11 mouse cellular contexts compared by ENCODE assay signal in genomic region chr4:129823216-129823810, GRCm38 (mm10). TPM values are rescaled to one million over a fixed set of nuclear protein-coding genes. Genes with fewer than 3 reads are reported as not detected.
DNase-seq lines count a peak whose midpoint lies in the region; ATAC-seq and TF ChIP-seq lines count a peak whose summit lies in the region.
"Had no signal": no experiment of that assay in that cellular context is flagged by ENCODE, and none has a peak within 500 bp of the region (broad histone marks: within the 10 kb centered on the region; RNA-seq: fewer than 3 reads in every experiment).

No protein-coding gene starts in this region.

- no peaks in the 10 kb centered on the region for H3K9me3 ChIP-seq in embryonic facial prominence, embryonic 13.5 days
- H3K9me3 ChIP-seq in embryonic facial prominence, embryonic 10.5 days, result no peaks in the 10 kb centered on the region
- H3K9me3 ChIP-seq in lung, embryonic 14.5 days (ENCODE audit: low read depth, low read length), result no peaks in the 10 kb centered on the region
- no peaks in the 10 kb centered on the region for H3K9me3 ChIP-seq in intestine, embryonic 16.5 days (ENCODE audit: control insufficient read depth, low read length)
- no peaks in the 10 kb centered on the region for H3K9me3 ChIP-seq in liver, postnatal 0 days (ENCODE audit: low read length)

- no peak for TF ChIP-seq EP300 in liver, postnatal 0 days (IDR thresholded peaks at IDR 0.05; ENCODE audit: low read depth)

- no peaks in the 10 kb centered on the region for H3K27me3 ChIP-seq in embryonic facial prominence, embryonic 13.5 days
- 0 out of 2 replicates have a peak, but pooled peaks cover 5% of the 10 kb centered on the region for H3K27me3 ChIP-seq in embryonic facial prominence, embryonic 10.5 days (replicated peaks; ENCODE audit: low read depth, poor library complexity, severe bottlenecking)
- H3K27me3 ChIP-seq in lung, embryonic 14.5 days (ENCODE audit: insufficient read depth, low read length), result no peaks in the 10 kb centered on the region
- no peaks in the 10 kb centered on the region for H3K27me3 ChIP-seq in intestine, embryonic 16.5 days (replicated peaks; ENCODE audit: control insufficient read depth, insufficient read depth, low read length)
- H3K27me3 ChIP-seq in liver, postnatal 0 days (ENCODE audit: insufficient read depth, low read length), result no peaks in the 10 kb centered on the region

- H3K27ac ChIP-seq in embryonic facial prominence, embryonic 13.5 days, result no peak overlapping the region
- H3K27ac ChIP-seq in embryonic facial prominence, embryonic 10.5 days (replicated peaks), result no peak overlapping the region
- H3K27ac ChIP-seq in lung, embryonic 14.5 days (ENCODE audit: low read depth), result no peak overlapping the region
- H3K27ac ChIP-seq in intestine, embryonic 16.5 days (ENCODE audit: low read length), result peak overlapping the region; percentile 57
- H3K27ac ChIP-seq in liver, postnatal 0 days (ENCODE audit: low read depth), result no peak overlapping the region

- no peaks in the 10 kb centered on the region for H3K36me3 ChIP-seq in embryonic facial prominence, embryonic 13.5 days
- peaks cover 3% of the 10 kb centered on the region; the same call in 1 of the 2 replicates for H3K36me3 ChIP-seq in embryonic facial prominence, embryonic 10.5 days (replicated peaks)
- H3K36me3 ChIP-seq in lung, embryonic 14.5 days (ENCODE audit: insufficient read depth), result no peaks in the 10 kb centered on the region
- H3K36me3 ChIP-seq in intestine, embryonic 16.5 days (ENCODE audit: control insufficient read depth, insufficient read depth, low read length), result no peaks in the 10 kb centered on the region
- peaks cover 5% of the 10 kb centered on the region; the same call in 1 of the 2 replicates for H3K36me3 ChIP-seq in liver, postnatal 0 days (replicated peaks; ENCODE audit: insufficient read depth, low read length)

- DNase-seq in embryonic facial prominence, embryonic 10.5 days (ENCODE audit: low spot score), result no peak
- no peak for DNase-seq in lung, embryonic 14.5 days
- no peak for DNase-seq in lung, postnatal 4 days
- DNase-seq in liver, postnatal 0 days, result no peak
- DNase-seq in right cerebral cortex, adult 18-20 months, result no peak
- DNase-seq: cerebellum, postnatal 14 days; heart, postnatal 36 days; kidney, postnatal 14 days had no signal

- no peak for TF ChIP-seq CTCF in lung, embryonic 14.5 days (IDR thresholded peaks at IDR 0.05; ENCODE audit: low read depth)
- no peak for TF ChIP-seq CTCF in liver, postnatal 0 days (IDR thresholded peaks at IDR 0.05; ENCODE audit: low read depth)

- H3K4me1 ChIP-seq in embryonic facial prominence, embryonic 13.5 days, result peaks cover 41% of the 10 kb centered on the region
- peaks cover 45% of the 10 kb centered on the region for H3K4me1 ChIP-seq in embryonic facial prominence, embryonic 10.5 days
- peaks cover 19% of the 10 kb centered on the region for H3K4me1 ChIP-seq in lung, embryonic 14.5 days (ENCODE audit: insufficient read depth)
- H3K4me1 ChIP-seq in intestine, embryonic 16.5 days (ENCODE audit: control insufficient read depth, insufficient read depth, low read length), result peaks cover 37% of the 10 kb centered on the region
- H3K4me1 ChIP-seq in liver, postnatal 0 days (ENCODE audit: insufficient read depth), result peaks cover 41% of the 10 kb centered on the region

- peak overlapping the region; percentile 66 for H3K4me2 ChIP-seq in embryonic facial prominence, embryonic 13.5 days
- peak overlapping the region; percentile 74 for H3K4me2 ChIP-seq in lung, embryonic 14.5 days
- no peak overlapping the region; the same call in 1 of the 2 replicates for H3K4me2 ChIP-seq in intestine, embryonic 16.5 days (ENCODE audit: low read depth, low read length)
- peak overlapping the region; percentile 81 for H3K4me2 ChIP-seq in liver, postnatal 0 days (ENCODE audit: low read depth, low read length)

- no peak for ATAC-seq in embryonic facial prominence, embryonic 13.5 days (ENCODE audit: insufficient number of reproducible peaks, insufficient read depth, low FRiP score, low TSS enrichment, low read depth)
- ATAC-seq in lung, embryonic 14.5 days (ENCODE audit: insufficient read depth), result no peak
- no peak for ATAC-seq in intestine, embryonic 16.5 days
- no peak for ATAC-seq in liver, postnatal 0 days
- no peak for ATAC-seq in erythroid progenitor cell, adult 5-6 weeks (replicated peaks; ENCODE audit: low FRiP score, poor library complexity, severe bottlenecking)

- H3K9ac ChIP-seq in embryonic facial prominence, embryonic 13.5 days, result no peak overlapping the region
- no peak overlapping the region for H3K9ac ChIP-seq in lung, embryonic 14.5 days
- peak overlapping the region; percentile 31; the same call in 1 of the 2 replicates for H3K9ac ChIP-seq in intestine, embryonic 16.5 days (ENCODE audit: low read depth, low read length)
- no peak overlapping the region for H3K9ac ChIP-seq in liver, postnatal 0 days (replicated peaks)

- WGBS in embryonic facial prominence, embryonic 13.5 days, result 78% methylated on average over 4 of the region's 4 CpGs
- WGBS in embryonic facial prominence, embryonic 10.5 days, result 89% methylated on average over 4 of the region's 4 CpGs
- 73% methylated on average over 4 of the region's 4 CpGs for WGBS in lung, embryonic 14.5 days
- 43% methylated on average over 4 of the region's 4 CpGs for WGBS in intestine, embryonic 16.5 days
- WGBS in liver, postnatal 0 days (ENCODE audit: insufficient replicate concordance), result 68% methylated on average over 4 of the region's 4 CpGs

- no peak overlapping the region for H3K4me3 ChIP-seq in embryonic facial prominence, embryonic 13.5 days
- no peak overlapping the region for H3K4me3 ChIP-seq in embryonic facial prominence, embryonic 10.5 days
- no peak overlapping the region for H3K4me3 ChIP-seq in lung, embryonic 14.5 days (ENCODE audit: low read depth, low read length)
- no peak overlapping the region for H3K4me3 ChIP-seq in intestine, embryonic 16.5 days (ENCODE audit: low read length)
- H3K4me3 ChIP-seq in liver, postnatal 0 days (ENCODE audit: low read depth, low read length), result peak overlapping the region; percentile 70; the same call in 1 of the 2 replicates

RNA-seq across cellular contexts. Expression of gene Ptp4a2, which starts 12.3 kb away (rescaled TPM):
- 318 and 325 TPM in 2 replicates for polyA plus RNA-seq in embryonic facial prominence, embryonic 13.5 days (2015; fragmentation: Nextera tagmentation; extraction: Ambion mirVana)
- 284 and 296 TPM in 2 replicates for polyA plus RNA-seq in embryonic facial prominence, embryonic 10.5 days (2016; fragmentation: Nextera tagmentation; extraction: Ambion mirVana)
- polyA plus RNA-seq in lung, embryonic 14.5 days (2014; fragmentation: Nextera tagmentation; extraction: Ambion mirVana), result 291 and 336 TPM in 2 replicates
- 277 and 289 TPM in 2 replicates for polyA plus RNA-seq in intestine, embryonic 16.5 days (2015; fragmentation: Nextera tagmentation; extraction: Ambion mirVana)
- polyA plus RNA-seq in liver, postnatal 0 days (2015; fragmentation: Nextera tagmentation; extraction: Ambion mirVana), result 198 and 205 TPM in 2 replicates
- 228 and 468 TPM in 2 replicates for total RNA-seq in erythroid progenitor cell, adult 5-6 weeks (2015; ENCODE audit: low replicate concordance)
- total RNA-seq in erythroid progenitor cell, adult 5-6 weeks (2017; ENCODE audit: low replicate concordance), result 166 and 170 TPM in 2 replicates
